In genomic region chr16:57504728-57505127, GRCm38 (mm10) we compare ENCODE assay signal across 12 mouse cellular contexts.
"Had no signal": no experiment of that assay in that cellular context is flagged by ENCODE, and none has a peak within 500 bp of the region (broad histone marks: within the 10 kb centered on the region; RNA-seq: fewer than 3 reads in every experiment).

No protein-coding gene starts in this region.

- DNase-seq: retina, postnatal 1 day; right cerebral cortex, adult 18-20 months; right cerebral cortex, postnatal 14 days; right cerebral cortex, postnatal 25 days; right cerebral cortex, postnatal 4 days; spleen, adult 18-20 months; thymus, adult 18-20 months; thymus, adult 2 months; thymus, postnatal 14 days; thymus, postnatal 25 days; thymus, postnatal 36 days; thymus, postnatal 4 days had no signal
